Mouse (Mus musculus): Measurements from ENCODE around the gene Cpt2. TPM values are rescaled to one million over a fixed set of nuclear protein-coding genes. Genes with fewer than 3 reads are reported as not detected.

Gene Cpt2
- polyA plus RNA-seq, 1 experiment, result 162 TPM

- TF ChIP-seq CTCF (IDR thresholded peaks at IDR 0.05; ENCODE audit: extremely low read depth, insufficient read length, insufficient replicate concordance, low read depth, low read length) (no peak), POLR2A (IDR thresholded peaks at IDR 0.05; ENCODE audit: low read depth, low read length) (peak; percentile 65; the same call in 1 of the 2 replicates)
- 9% methylated on average over 4 of the region's 4 CpGs for WGBS
- H3K36me3 ChIP-seq (ENCODE audit: control insufficient read depth, insufficient read depth, low read length), result no peaks in the 10 kb centered on the region
- no peaks in the 10 kb centered on the region for H3K27me3 ChIP-seq (ENCODE audit: control insufficient read depth, insufficient read depth, low read length)
- H3K4me1 ChIP-seq (ENCODE audit: control insufficient read depth, insufficient read depth, insufficient read length, low read length), result peaks cover 12% of the 10 kb centered on the region; the same call in 1 of the 2 replicates
- H3K27ac ChIP-seq (ENCODE audit: insufficient read depth, low read depth, low read length), result peak overlapping the region; percentile 94
- H3K4me3 ChIP-seq (ENCODE audit: low read depth, low read length), result peak overlapping the region; percentile 94
Observed at GRCm38 (mm10) chr4:107921952-107922351, 1.5 kb downstream of the Cpt2 start.

DNA sequence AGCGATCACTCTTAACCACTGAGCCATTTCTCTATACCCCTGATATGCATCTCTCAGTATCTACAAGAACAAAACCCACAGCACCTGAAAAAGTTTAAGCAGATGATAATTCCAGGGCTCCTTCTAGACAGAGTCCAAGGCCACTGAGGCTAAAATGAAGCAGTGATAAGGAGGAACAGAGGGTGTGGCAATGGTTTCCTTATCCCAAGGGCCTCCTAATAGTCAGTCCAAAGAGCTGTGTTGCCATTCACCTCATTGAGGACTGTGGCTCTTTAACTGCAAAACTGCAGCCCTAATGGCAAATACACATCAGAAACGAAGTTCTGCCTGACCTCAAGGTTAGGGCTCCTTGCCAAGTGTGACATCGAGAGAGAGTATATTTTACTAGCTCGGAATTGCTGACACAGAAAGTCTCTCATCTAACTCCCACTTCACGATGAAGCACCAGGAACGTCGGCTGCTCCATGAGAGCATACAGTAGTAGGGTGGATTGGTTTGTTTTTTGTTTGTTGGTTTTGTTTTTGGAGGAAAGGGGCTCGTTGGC, 2.2 kb downstream of the Cpt2 start:
- WGBS, result 16% methylated on average over 8 of the region's 8 CpGs
- peak overlapping the region; percentile 94 for H3K27ac ChIP-seq (ENCODE audit: insufficient read depth, low read depth, low read length)
- no peaks in the 10 kb centered on the region for H3K27me3 ChIP-seq (ENCODE audit: control insufficient read depth, insufficient read depth, low read length)
- H3K4me1 ChIP-seq (ENCODE audit: control insufficient read depth, insufficient read depth, insufficient read length, low read length), result peaks cover 12% of the 10 kb centered on the region; the same call in 1 of the 2 replicates
- H3K36me3 ChIP-seq (ENCODE audit: control insufficient read depth, insufficient read depth, low read length), result no peaks in the 10 kb centered on the region
- TF ChIP-seq CTCF (IDR thresholded peaks at IDR 0.05; ENCODE audit: extremely low read depth, insufficient read length, insufficient replicate concordance, low read depth, low read length), result no peak
- no peak for TF ChIP-seq POLR2A (IDR thresholded peaks at IDR 0.05; ENCODE audit: low read depth, low read length)
- no peak overlapping the region for H3K4me3 ChIP-seq (ENCODE audit: low read depth, low read length)

DNA sequence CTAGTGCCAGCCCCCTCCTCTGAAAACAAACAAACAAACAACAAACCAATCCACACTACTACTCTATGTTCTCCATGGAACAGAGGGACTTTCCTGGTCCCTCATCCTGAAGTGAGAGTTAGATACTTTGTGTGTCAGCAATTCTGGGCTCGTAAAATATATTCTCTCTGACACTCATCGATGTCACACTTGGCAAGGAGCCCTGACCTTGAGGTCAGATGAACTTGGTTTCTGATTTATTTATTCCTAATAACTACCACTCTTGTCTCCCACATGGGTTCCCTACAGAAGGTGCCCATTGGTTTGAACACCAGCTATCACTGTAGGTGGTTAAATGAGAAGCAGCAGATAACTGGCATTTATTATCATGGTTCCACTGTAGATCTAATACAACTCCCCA, 3.1 kb downstream of the Cpt2 start:
- Histone ChIP-seq H3K27ac (ENCODE audit: insufficient read depth, low read depth, low read length) (peak overlapping the region; percentile 94), H3K36me3 (ENCODE audit: control insufficient read depth, insufficient read depth, low read length) (no peaks in the 10 kb centered on the region), H3K4me3 (ENCODE audit: low read depth, low read length) (no peak overlapping the region), H3K27me3 (ENCODE audit: control insufficient read depth, insufficient read depth, low read length) (no peaks in the 10 kb centered on the region), H3K4me1 (ENCODE audit: control insufficient read depth, insufficient read depth, insufficient read length, low read length) (peaks cover 12% of the 10 kb centered on the region; the same call in 1 of the 2 replicates)
- 17% methylated on average over 2 of the region's 2 CpGs for WGBS
- TF ChIP-seq POLR2A (IDR thresholded peaks at IDR 0.05; ENCODE audit: low read depth, low read length) (no peak), CTCF (IDR thresholded peaks at IDR 0.05; ENCODE audit: extremely low read depth, insufficient read length, insufficient replicate concordance, low read depth, low read length) (no peak)

DNA sequence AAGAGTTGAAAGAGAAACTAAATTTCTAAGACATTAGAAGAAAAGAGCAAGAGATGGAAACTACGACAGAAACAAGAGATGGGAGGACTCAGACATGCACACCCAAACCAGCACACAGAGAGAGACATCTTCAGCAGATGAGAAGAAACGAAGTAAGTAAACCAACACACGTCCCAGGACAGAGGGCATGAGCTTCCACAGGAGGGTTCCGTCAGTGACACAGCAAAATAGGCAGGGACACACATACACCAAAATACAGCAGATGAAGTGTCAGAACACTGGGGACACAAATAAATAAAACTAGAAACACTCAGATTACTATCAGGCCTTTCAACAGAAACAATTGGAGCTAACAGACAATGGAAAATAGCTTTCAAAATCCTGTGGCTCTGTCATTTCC, 13.4 kb downstream of the Cpt2 start:
- TF ChIP-seq CTCF (IDR thresholded peaks at IDR 0.05; ENCODE audit: extremely low read depth, insufficient read length, insufficient replicate concordance, low read depth, low read length), result no peak
- TF ChIP-seq POLR2A (IDR thresholded peaks at IDR 0.05; ENCODE audit: low read depth, low read length), result no peak
- H3K4me3 ChIP-seq (ENCODE audit: low read depth, low read length), result no peak overlapping the region
- H3K27me3 ChIP-seq (ENCODE audit: control insufficient read depth, insufficient read depth, low read length), result no peaks in the 10 kb centered on the region
- no peaks in the 10 kb centered on the region for H3K4me1 ChIP-seq (ENCODE audit: control insufficient read depth, insufficient read depth, insufficient read length, low read length)
- peaks cover 72% of the 10 kb centered on the region for H3K36me3 ChIP-seq (ENCODE audit: control insufficient read depth, insufficient read depth, low read length)
- WGBS, result 88% methylated on average over 4 of the region's 4 CpGs
- no peak overlapping the region for H3K27ac ChIP-seq (ENCODE audit: insufficient read depth, low read depth, low read length)

GRCm38 (mm10) chr4:107906561-107906960, 16.8 kb downstream of the Cpt2 start:
- no peaks in the 10 kb centered on the region for H3K27me3 ChIP-seq (ENCODE audit: control insufficient read depth, insufficient read depth, low read length)
- no peak for TF ChIP-seq CTCF (IDR thresholded peaks at IDR 0.05; ENCODE audit: extremely low read depth, insufficient read length, insufficient replicate concordance, low read depth, low read length)
- WGBS, result 89% methylated on average over 9 of the region's 9 CpGs
- no peak overlapping the region for H3K27ac ChIP-seq (ENCODE audit: insufficient read depth, low read depth, low read length)
- peaks cover 68% of the 10 kb centered on the region for H3K36me3 ChIP-seq (ENCODE audit: control insufficient read depth, insufficient read depth, low read length)
- H3K4me1 ChIP-seq (ENCODE audit: control insufficient read depth, insufficient read depth, insufficient read length, low read length), result no peaks in the 10 kb centered on the region
- H3K4me3 ChIP-seq (ENCODE audit: low read depth, low read length), result no peak overlapping the region

GRCm38 (mm10) chr4:107904252-107904651, 19.2 kb downstream of the Cpt2 start:
- 90% methylated on average over 10 of the region's 10 CpGs for WGBS
- no peak overlapping the region for H3K27ac ChIP-seq (ENCODE audit: insufficient read depth, low read depth, low read length)
- H3K4me1 ChIP-seq (ENCODE audit: control insufficient read depth, insufficient read depth, insufficient read length, low read length), result peaks cover 5% of the 10 kb centered on the region; the same call in 1 of the 2 replicates
- H3K36me3 ChIP-seq (ENCODE audit: control insufficient read depth, insufficient read depth, low read length), result peaks cover 52% of the 10 kb centered on the region
- no peaks in the 10 kb centered on the region for H3K27me3 ChIP-seq (ENCODE audit: control insufficient read depth, insufficient read depth, low read length)
- no peak for TF ChIP-seq CTCF (IDR thresholded peaks at IDR 0.05; ENCODE audit: extremely low read depth, insufficient read length, insufficient replicate concordance, low read depth, low read length)
- TF ChIP-seq POLR2A (IDR thresholded peaks at IDR 0.05; ENCODE audit: low read depth, low read length), result no peak
- H3K4me3 ChIP-seq (ENCODE audit: low read depth, low read length), result no peak overlapping the region

- no peak overlapping the region for H3K27ac ChIP-seq (ENCODE audit: insufficient read depth, low read depth, low read length)
- WGBS, result 95% methylated on average over 3 of the region's 3 CpGs
- no peaks in the 10 kb centered on the region for H3K27me3 ChIP-seq (ENCODE audit: control insufficient read depth, insufficient read depth, low read length)
- TF ChIP-seq POLR2A (IDR thresholded peaks at IDR 0.05; ENCODE audit: low read depth, low read length) (no peak), CTCF (IDR thresholded peaks at IDR 0.05; ENCODE audit: extremely low read depth, insufficient read length, insufficient replicate concordance, low read depth, low read length) (no peak)
- H3K4me3 ChIP-seq (ENCODE audit: low read depth, low read length), result no peak overlapping the region
- peaks cover 44% of the 10 kb centered on the region for H3K36me3 ChIP-seq (ENCODE audit: control insufficient read depth, insufficient read depth, low read length)
- peaks cover 5% of the 10 kb centered on the region; the same call in 1 of the 2 replicates for H3K4me1 ChIP-seq (ENCODE audit: control insufficient read depth, insufficient read depth, insufficient read length, low read length)
Observed at GRCm38 (mm10) chr4:107900206-107900605, 23.2 kb downstream of the Cpt2 start.
